Mouse (Mus musculus): ENCODE measurements around the gene Snai3.

DNA sequence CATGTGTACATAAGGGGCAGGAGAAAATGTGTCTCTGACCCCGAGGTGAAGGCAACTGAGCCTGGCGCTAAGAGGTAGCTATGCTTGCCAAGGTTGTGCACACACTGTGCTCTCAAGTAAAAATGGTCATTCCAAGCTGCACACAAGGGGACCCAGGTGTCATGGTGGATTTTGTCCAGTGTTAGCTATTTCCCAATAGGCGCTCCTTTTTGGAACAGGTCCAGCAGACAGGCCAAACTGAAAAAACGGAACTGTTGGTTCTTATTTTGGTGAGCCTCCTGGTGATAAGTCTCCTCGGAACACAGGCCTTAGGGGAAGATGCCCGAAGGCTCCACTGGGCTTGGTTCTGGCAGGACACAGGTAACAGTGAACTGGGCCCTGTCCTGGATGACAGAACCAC is 6.1 kb downstream of the Snai3 start:
- TF ChIP-seq POLR2A (IDR thresholded peaks at IDR 0.05; ENCODE audit: low read depth, low read length): no peak
- TF ChIP-seq CTCF (IDR thresholded peaks at IDR 0.05; ENCODE audit: extremely low read depth, insufficient read length, insufficient replicate concordance, low read depth, low read length): no peak

Measured in small intestine, adult 2 months (tissue).